Mouse (Mus musculus): ENCODE data around the gene Spata13. TPM values are rescaled to one million over a fixed set of nuclear protein-coding genes. Genes with fewer than 3 reads are reported as not detected.

The Spata13 gene
- polyA plus RNA-seq, 1 experiment, result 26.6 TPM

- no peak for DNase-seq (ENCODE audit: low spot score)
These were observed 43.0 kb downstream of the Spata13 start for GRCm38 (mm10) chr14:60676625-60677314.

DNA sequence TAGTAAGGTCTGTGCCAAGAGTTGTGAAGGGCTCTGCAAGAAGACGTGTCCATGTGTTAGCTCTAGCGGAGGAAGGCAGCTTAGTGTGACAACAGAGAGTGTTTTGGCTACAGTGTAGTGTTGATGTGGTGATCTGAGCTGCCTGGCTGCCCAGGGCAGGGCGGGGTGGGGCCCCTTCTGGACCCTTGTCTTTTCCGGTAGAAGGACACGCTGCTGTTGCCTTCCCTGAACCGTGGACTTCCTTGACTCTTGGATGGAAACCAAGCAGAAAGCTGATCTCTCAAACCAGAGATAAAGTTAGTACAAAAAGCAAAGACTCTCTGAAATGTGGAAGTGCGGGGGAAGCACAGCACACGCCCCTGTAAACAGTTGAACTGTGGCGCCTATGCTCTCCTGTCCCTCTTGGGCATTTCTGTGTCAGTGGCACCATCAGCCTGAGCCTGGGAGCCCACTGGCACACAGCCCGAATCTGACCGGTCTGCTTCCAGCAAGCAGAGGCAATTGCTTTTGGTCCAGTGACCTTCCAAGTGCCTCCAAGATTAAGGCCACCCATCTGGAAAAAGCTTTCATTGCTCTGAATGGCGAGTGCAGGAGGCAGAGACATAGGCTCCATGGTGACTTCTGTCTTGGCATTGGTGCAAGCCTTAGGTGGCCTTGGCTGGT, 48.7 kb downstream of the Spata13 start:
- DNase-seq (ENCODE audit: low spot score), result no peak

- DNase-seq (ENCODE audit: low spot score), result no peak
These were observed 50.2 kb downstream of the Spata13 start for GRCm38 (mm10) chr14:60683989-60684388.

GRCm38 (mm10) chr14:60686733-60687132, 52.9 kb downstream of the Spata13 start:
- no peak for DNase-seq (ENCODE audit: low spot score)

DNA sequence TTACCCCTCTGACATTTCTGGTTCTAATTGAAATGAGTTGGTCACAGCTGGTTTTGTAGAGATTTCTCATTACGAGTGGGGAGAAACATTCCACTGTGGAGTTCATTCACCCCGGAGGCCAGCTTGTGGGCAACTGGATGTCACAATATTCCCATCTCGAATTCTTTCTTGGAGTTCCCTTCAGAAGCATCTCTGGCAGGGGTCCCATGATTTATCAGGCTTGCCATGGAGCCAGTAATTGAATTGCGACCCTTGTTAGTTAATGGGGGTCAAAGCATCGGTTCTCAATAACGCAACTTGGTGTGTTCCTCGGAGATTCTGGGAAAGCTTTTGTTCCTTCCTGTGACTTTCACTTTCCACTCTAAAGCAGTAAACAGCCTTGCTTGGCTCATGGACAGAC, 53.4 kb downstream of the Spata13 start:
- no peak for DNase-seq (ENCODE audit: low spot score)

- no peak for DNase-seq (ENCODE audit: low spot score)
These were observed 54.9 kb downstream of the Spata13 start for GRCm38 (mm10) chr14:60688509-60689205.

DNA sequence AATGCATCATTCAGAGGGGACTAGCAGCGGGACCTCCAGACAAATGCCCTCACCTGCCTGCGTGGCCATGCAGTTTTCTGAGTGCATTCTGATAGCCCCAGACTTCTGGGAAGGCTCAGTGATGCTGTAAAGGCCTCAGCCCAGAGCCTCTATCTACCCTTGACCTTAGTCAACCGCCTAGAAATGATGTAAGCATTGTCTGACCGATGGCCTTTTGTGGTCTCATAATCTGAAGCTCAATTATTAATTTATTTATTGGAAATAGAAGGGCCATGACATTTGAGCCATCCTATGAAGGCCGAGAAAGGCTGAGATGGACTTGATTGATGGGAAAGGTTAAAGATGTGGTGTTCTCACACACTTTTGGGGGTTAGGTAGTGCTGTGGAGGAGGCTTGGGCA, 56.0 kb downstream of the Spata13 start:
- DNase-seq (ENCODE audit: low spot score), result no peak

GRCm38 (mm10) chr14:60690631-60691030, 56.8 kb downstream of the Spata13 start:
- no peak for DNase-seq (ENCODE audit: low spot score)

- DNase-seq (ENCODE audit: low spot score), result no peak
These were observed 59.3 kb downstream of the Spata13 start for GRCm38 (mm10) chr14:60693122-60693536.

GRCm38 (mm10) chr14:60693666-60694065, 59.9 kb downstream of the Spata13 start:
- DNase-seq (ENCODE audit: low spot score), result no peak

DNA sequence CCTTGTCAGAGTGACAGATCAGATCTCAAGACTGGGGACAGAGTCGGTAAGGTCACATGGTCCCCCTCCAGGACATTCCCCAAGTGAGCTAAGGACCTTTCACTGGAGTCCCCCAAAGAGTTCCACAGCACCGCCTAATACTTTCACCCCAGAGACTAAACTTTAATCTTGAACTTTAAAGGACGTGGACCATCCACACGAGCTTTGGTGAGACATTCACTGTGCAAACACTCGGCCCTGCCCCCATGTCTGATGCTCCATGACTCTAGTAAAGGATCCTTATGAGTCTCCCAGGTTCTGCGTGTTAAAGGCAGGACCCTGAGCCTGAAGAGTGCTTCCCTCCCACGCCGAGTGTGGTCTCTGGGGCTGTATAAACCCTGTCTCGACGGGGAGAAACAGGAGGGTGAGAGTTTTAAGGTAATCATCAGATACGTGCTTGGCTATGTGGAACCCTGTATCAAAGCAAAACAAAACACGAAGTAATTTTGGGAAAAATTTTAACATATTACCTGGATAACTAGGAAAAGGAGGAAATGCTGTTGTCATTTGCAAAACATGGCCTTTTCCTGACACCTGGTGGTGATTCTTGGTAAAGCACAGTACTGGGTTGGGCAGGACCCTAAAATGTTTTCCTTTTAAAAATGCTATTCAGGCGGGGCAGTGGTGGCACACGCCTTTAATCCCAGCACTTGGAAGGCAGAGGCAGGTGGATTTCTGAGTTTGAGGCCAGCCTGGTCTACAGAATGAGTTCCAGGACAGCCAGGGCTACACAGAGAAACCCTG, 60.6 kb downstream of the Spata13 start:
- no peak for DNase-seq (ENCODE audit: low spot score)

DNA sequence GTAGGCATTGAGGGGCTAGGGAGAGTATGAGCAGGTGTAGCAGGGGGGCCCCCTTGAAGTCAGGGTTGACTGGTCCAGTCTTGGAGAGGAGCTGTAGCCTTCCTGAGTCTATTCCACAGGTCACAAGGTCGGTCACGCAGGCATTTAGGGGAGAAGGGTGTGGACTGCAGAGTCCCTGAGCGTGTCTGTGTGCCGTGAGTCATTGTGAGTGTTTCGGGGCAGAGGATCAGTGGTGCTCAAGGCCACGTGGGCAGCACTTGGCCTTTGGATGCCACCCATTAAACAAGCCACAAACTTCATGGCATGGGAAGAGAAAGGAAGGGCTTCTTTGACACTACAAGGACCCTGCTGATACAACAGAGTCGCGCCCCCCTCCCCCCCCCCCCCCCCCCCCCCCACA, 63.5 kb downstream of the Spata13 start:
- DNase-seq (ENCODE audit: low spot score), result no peak

DNA sequence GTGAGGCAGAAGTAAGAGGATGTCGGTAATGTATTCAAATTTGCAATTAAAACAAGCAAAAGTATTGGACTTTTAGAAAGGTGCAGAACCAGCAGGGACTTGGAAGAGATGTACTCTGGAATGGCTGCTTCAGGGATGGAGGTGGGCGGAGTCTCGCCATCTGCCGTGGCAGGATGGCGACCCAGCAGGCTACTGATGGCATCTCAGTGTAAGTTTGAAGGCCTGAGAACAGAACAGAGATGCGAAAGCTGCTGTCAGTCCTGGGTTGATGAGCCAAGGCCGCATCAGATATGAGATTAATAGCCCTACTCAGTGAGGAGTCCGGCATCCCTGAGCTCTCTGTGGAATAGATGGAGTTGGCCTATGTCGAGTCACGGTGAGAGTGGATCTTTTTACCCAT, 65.2 kb downstream of the Spata13 start:
- no peak for DNase-seq (ENCODE audit: low spot score)

- DNase-seq (ENCODE audit: low spot score), result no peak
These were observed 68.8 kb downstream of the Spata13 start for GRCm38 (mm10) chr14:60702377-60703140.

- DNase-seq (ENCODE audit: low spot score), result no peak
These were observed 70.7 kb downstream of the Spata13 start for GRCm38 (mm10) chr14:60704510-60704909.

- no peak for DNase-seq (ENCODE audit: low spot score)
These were observed 71.2 kb downstream of the Spata13 start for GRCm38 (mm10) chr14:60704961-60705360.

DNA sequence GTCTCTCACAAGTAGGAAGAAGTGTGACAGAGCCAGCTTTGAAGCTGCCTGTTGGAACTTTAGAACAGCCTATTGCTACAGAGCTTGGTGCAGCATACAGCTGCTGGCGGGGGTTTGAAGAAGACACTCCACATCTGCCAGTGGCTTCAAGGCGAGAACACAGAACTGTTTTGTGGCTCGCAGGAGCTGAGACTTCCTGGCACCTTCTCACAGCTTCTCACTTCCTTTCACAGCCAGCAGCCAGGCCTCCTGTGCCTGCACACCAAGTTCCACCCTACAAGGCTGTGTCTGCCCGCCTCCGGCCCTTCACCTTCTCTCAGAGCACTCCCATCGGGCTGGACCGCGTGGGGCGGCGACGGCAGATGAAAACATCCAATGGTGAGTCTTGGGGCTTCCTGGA, 75.4 kb downstream of the Spata13 start:
- DNase-seq (ENCODE audit: low spot score), result no peak

DNA sequence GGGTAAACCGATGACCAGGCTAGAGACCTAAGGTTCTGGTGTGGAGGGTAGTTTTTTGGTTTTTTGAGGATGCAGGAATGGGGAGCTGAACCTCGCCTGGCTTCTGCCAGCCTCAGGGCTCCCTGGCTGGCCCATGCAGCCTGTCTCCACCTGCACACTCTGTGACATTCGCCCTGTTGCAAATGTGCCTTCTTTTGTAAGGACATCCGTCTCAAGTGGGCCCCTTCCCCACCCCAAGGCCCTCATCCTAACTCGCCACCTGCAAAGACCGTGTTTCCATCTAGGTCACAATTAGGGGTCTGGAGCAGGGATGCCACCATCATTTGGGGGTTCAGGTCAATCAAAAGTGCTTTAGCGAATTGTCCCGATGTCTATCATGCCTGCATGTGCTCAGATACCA, 75.9 kb downstream of the Spata13 start:
- no peak for DNase-seq (ENCODE audit: low spot score)

DNA sequence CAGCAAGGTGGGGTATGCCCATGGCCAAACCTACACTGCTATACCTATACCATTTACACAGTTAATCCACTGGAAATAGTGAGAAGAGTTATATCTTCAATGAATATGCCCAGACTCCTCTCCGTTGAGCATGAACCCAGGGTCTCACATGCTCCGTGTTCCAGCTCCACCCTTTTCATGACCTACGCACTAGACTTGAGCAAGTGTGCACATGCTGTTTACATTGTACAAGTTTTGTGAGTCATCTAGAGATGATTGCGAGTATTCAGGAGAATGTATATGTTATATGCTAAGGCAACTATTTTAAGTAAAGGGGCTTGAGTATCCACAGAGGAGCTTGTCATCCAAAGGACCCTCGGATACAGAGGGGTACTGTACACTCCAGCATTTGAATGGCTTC, 77.4 kb downstream of the Spata13 start:
- no peak for DNase-seq (ENCODE audit: low spot score)

- no peak for DNase-seq (ENCODE audit: low spot score)
These were observed 77.9 kb downstream of the Spata13 start for GRCm38 (mm10) chr14:60711590-60712288.

Measured in urinary bladder, adult 2 months (tissue).